12 mouse cellular contexts compared by ENCODE assay signal in the genomic region with DNA sequence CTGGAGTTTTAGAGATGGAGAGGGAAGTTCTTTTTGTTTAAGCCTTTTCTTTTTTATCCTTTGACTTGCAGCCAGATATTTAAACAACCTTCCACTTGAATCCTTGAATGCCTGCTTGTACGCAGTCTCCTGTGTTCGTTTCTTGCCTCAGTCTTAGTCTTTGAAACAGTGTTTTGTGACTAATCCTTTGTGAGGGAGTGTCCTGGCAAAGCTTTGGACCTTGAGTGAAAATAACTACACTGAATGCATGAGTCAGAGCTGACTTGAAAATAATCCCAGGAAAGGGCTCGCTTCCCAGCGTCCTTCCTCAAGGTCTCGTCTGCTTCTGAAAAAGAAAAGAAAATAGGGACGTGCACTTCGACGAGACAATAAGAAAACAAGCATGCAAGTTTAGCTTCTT. TPM values are rescaled to one million over a fixed set of nuclear protein-coding genes. Genes with fewer than 3 reads are reported as not detected.
DNase-seq lines count a peak whose midpoint lies in the region; ATAC-seq and TF ChIP-seq lines count a peak whose summit lies in the region.
"Had no signal": no experiment of that assay in that cellular context is flagged by ENCODE, and none has a peak within 500 bp of the region (broad histone marks: within the 10 kb centered on the region; RNA-seq: fewer than 3 reads in every experiment).

No protein-coding gene starts in this region.

- TF ChIP-seq POLR2A in ES-Bruce4 (IDR thresholded peaks at IDR 0.05; ENCODE audit: insufficient read depth, low read length): no peak

- H3K27me3 ChIP-seq in hindbrain, postnatal 0 days (ENCODE audit: insufficient read depth, low read length): no peaks in the 10 kb centered on the region
- H3K27me3 ChIP-seq in hindbrain, embryonic 14.5 days (ENCODE audit: control insufficient read depth, insufficient read depth, low read length): no peaks in the 10 kb centered on the region
- H3K27me3 ChIP-seq in ES-Bruce4 (ENCODE audit: control insufficient read depth, insufficient read depth, low read length, poor library complexity, severe bottlenecking): no peaks in the 10 kb centered on the region
- H3K27me3 ChIP-seq: limb, embryonic 12.5 days; midbrain, embryonic 12.5 days had no signal

- H3K9me3 ChIP-seq in hindbrain, postnatal 0 days (ENCODE audit: low read length): no peaks in the 10 kb centered on the region
- no peaks in the 10 kb centered on the region for H3K9me3 ChIP-seq in hindbrain, embryonic 14.5 days (ENCODE audit: control insufficient read depth, low read length)
- no peaks in the 10 kb centered on the region for H3K9me3 ChIP-seq in ES-Bruce4 (replicated peaks; ENCODE audit: control insufficient read depth, insufficient read depth, low read length, poor library complexity, severe bottlenecking)
- H3K9me3 ChIP-seq: limb, embryonic 12.5 days; midbrain, embryonic 12.5 days had no signal

- peak; percentile 4 for DNase-seq in hindbrain, postnatal 0 days (ENCODE audit: low spot score)
- no peak for DNase-seq in hindbrain, embryonic 14.5 days (ENCODE audit: low spot score)
- peak; percentile 73 for DNase-seq in adrenal gland, postnatal 14 days
- DNase-seq in heart, postnatal 4 days: peak; percentile 18
- no peak for DNase-seq in embryo, embryonic 10 days (ENCODE audit: low spot score)
- DNase-seq in cerebellum, postnatal 25 days: no peak
- DNase-seq in kidney, adult 11 months: no peak

- H3K4me2 ChIP-seq in hindbrain, postnatal 0 days (ENCODE audit: low read depth, low read length): no peak overlapping the region
- no peak overlapping the region for H3K4me2 ChIP-seq in hindbrain, embryonic 14.5 days (replicated peaks)
- H3K4me2 ChIP-seq: limb, embryonic 12.5 days; midbrain, embryonic 12.5 days had no signal

- H3K4me1 ChIP-seq in hindbrain, postnatal 0 days (ENCODE audit: insufficient read depth, low read length): no peaks in the 10 kb centered on the region
- no peaks in the 10 kb centered on the region for H3K4me1 ChIP-seq in hindbrain, embryonic 14.5 days (replicated peaks; ENCODE audit: control insufficient read depth, insufficient read depth, low read length)
- no peaks in the 10 kb centered on the region for H3K4me1 ChIP-seq in ES-Bruce4 (ENCODE audit: control insufficient read depth, insufficient read depth, low read length)
- H3K4me1 ChIP-seq: limb, embryonic 12.5 days; midbrain, embryonic 12.5 days had no signal

- H3K4me3 ChIP-seq in hindbrain, postnatal 0 days (ENCODE audit: low read length): no peak overlapping the region
- no peak overlapping the region for H3K4me3 ChIP-seq in hindbrain, embryonic 14.5 days (replicated peaks; ENCODE audit: low read length)
- H3K4me3 ChIP-seq in ES-Bruce4 (ENCODE audit: low read depth, low read length): no peak overlapping the region
- H3K4me3 ChIP-seq: limb, embryonic 12.5 days; midbrain, embryonic 12.5 days had no signal

- no peak for ATAC-seq in hindbrain, postnatal 0 days
- no peak for ATAC-seq in hindbrain, embryonic 14.5 days (ENCODE audit: low FRiP score)

- H3K9ac ChIP-seq in hindbrain, postnatal 0 days (replicated peaks; ENCODE audit: low read length): no peak overlapping the region
- no peak overlapping the region for H3K9ac ChIP-seq in hindbrain, embryonic 14.5 days
- H3K9ac ChIP-seq in ES-Bruce4 (ENCODE audit: low read depth, poor library complexity, severe bottlenecking): no peak overlapping the region
- H3K9ac ChIP-seq: limb, embryonic 12.5 days; midbrain, embryonic 12.5 days had no signal

- peaks cover 53% of the 10 kb centered on the region for H3K36me3 ChIP-seq in hindbrain, postnatal 0 days (ENCODE audit: insufficient read depth, low read length)
- peaks cover 78% of the 10 kb centered on the region for H3K36me3 ChIP-seq in hindbrain, embryonic 14.5 days (replicated peaks; ENCODE audit: control insufficient read depth, insufficient read depth)
- H3K36me3 ChIP-seq in ES-Bruce4 (ENCODE audit: control insufficient read depth, insufficient read depth, low read length, poor library complexity, severe bottlenecking): peaks cover 7% of the 10 kb centered on the region; the same call in 1 of the 2 replicates

- no peak for TF ChIP-seq EP300 in ES-Bruce4 (IDR thresholded peaks at IDR 0.05; ENCODE audit: insufficient read depth, low read depth, low read length)

- no peak overlapping the region for H3K27ac ChIP-seq in hindbrain, postnatal 0 days
- no peak overlapping the region for H3K27ac ChIP-seq in hindbrain, embryonic 14.5 days
- H3K27ac ChIP-seq in ES-Bruce4 (ENCODE audit: insufficient read depth, low read length): peak overlapping the region; percentile 28; the same call in 1 of the 2 replicates
- H3K27ac ChIP-seq: limb, embryonic 12.5 days; midbrain, embryonic 12.5 days had no signal

- TF ChIP-seq CTCF in hindbrain, postnatal 0 days (IDR thresholded peaks at IDR 0.05; ENCODE audit: low read depth): no peak
- no peak for TF ChIP-seq CTCF in ES-Bruce4 (IDR thresholded peaks at IDR 0.05; ENCODE audit: low read depth, low read length)

- 65% methylated on average over 8 of the region's 8 CpGs for WGBS in hindbrain, postnatal 0 days
- WGBS in hindbrain, embryonic 14.5 days: 75% methylated on average over 8 of the region's 8 CpGs

RNA-seq across cellular contexts. Expression of gene Exoc1, which starts 11.1 kb away (rescaled TPM):
- 44.3 and 54.2 TPM in 2 replicates for total RNA-seq in hindbrain, postnatal 0 days (2014; rRNA removed)
- 46.1 and 51.6 TPM in 2 replicates for polyA plus RNA-seq in hindbrain, postnatal 0 days (2015; fragmentation: Nextera tagmentation; extraction: Ambion mirVana)
- 59.1 and 62.1 TPM in 2 replicates for polyA plus RNA-seq in hindbrain, embryonic 14.5 days (2014; fragmentation: Nextera tagmentation; extraction: Ambion mirVana)
- 41.6 and 48.5 TPM in 2 replicates for polyA plus RNA-seq in ES-Bruce4 (2011; ENCODE audit: insufficient read depth, insufficient read length, low read depth, missing spikeins)
- 40.6 and 44.3 TPM in 2 replicates for total RNA-seq in adrenal gland, postnatal 14 days (2021)
- total RNA-seq in heart, postnatal 4 days (2021): 10 to 100 TPM; 28.7 to 29.8 TPM

RNA-seq across cellular contexts. Expression of gene Cep135, which starts 48.3 kb away (rescaled TPM):
- 3.0 and 4.0 TPM in 2 replicates for total RNA-seq in hindbrain, postnatal 0 days (2014; rRNA removed)
- polyA plus RNA-seq in hindbrain, postnatal 0 days (2015; fragmentation: Nextera tagmentation; extraction: Ambion mirVana): 2.6 and 3.3 TPM in 2 replicates
- 3.6 and 4.2 TPM in 2 replicates for polyA plus RNA-seq in hindbrain, embryonic 14.5 days (2014; fragmentation: Nextera tagmentation; extraction: Ambion mirVana)
- 8.4 and 10.8 TPM in 2 replicates for polyA plus RNA-seq in ES-Bruce4 (2011; ENCODE audit: insufficient read depth, insufficient read length, low read depth, missing spikeins)
- 6.4 and 6.6 TPM in 2 replicates for total RNA-seq in adrenal gland, postnatal 14 days (2021)
- 1 to 10 TPM; 7.4 to 7.6 TPM for total RNA-seq in heart, postnatal 4 days (2021)

RNA-seq across cellular contexts. Expression of gene Gm7271, which starts 56.3 kb away (rescaled TPM):
- total RNA-seq in hindbrain, postnatal 0 days (2014; rRNA removed): not detected in 2 replicates
- polyA plus RNA-seq in hindbrain, postnatal 0 days (2015; fragmentation: Nextera tagmentation; extraction: Ambion mirVana): 0.63 and 0.89 TPM in 2 replicates
- 0.61 TPM in 1 of 2 replicates, not detected in the other for polyA plus RNA-seq in hindbrain, embryonic 14.5 days (2014; fragmentation: Nextera tagmentation; extraction: Ambion mirVana)
- not detected in 2 replicates for polyA plus RNA-seq in ES-Bruce4 (2011; ENCODE audit: insufficient read depth, insufficient read length, low read depth, missing spikeins)
- not detected in 2 replicates for total RNA-seq in adrenal gland, postnatal 14 days (2021)
- total RNA-seq in heart, postnatal 4 days (2021): not detected
- total RNA-seq: MEL had no signal
- polyA plus RNA-seq: heart, embryonic 14.5 days; limb, embryonic 12.5 days; midbrain, embryonic 12.5 days had no signal

Comparison
In these comparisons a context has a peak if more than half of its experiments do, and no peak if none do; other contexts are left out.
1. DNase-seq: peak in hindbrain, postnatal 0 days (single experiment), adrenal gland, postnatal 14 days (single experiment) and heart, postnatal 4 days (single experiment); none in hindbrain, embryonic 14.5 days (single experiment), embryo, embryonic 10 days (single experiment), cerebellum, postnatal 25 days (0 of 2) and kidney, adult 11 months (single experiment).